Mouse (Mus musculus): Measurements from ENCODE around the gene Sertad1.

Gene Sertad1

GRCm38 (mm10) chr7:27506765-27507370, 20.2 kb downstream of the Sertad1 start:
- no peak for DNase-seq

GRCm38 (mm10) chr7:27507711-27508647, 21.3 kb downstream of the Sertad1 start:
- DNase-seq = peak; percentile 98

- DNase-seq = peak; percentile 79
Measured at GRCm38 (mm10) chr7:27508648-27509005, 21.9 kb downstream of the Sertad1 start.

- DNase-seq = no peak
Measured at GRCm38 (mm10) chr7:27510809-27511208, 24.1 kb downstream of the Sertad1 start.

GRCm38 (mm10) chr7:27514961-27515360, 28.3 kb downstream of the Sertad1 start:
- no peak for DNase-seq

- DNase-seq = no peak
Measured at GRCm38 (mm10) chr7:27518314-27518713, 31.6 kb downstream of the Sertad1 start.

- no peak for DNase-seq
Measured at GRCm38 (mm10) chr7:27520104-27520503, 33.4 kb downstream of the Sertad1 start.

GRCm38 (mm10) chr7:27520599-27520998, 33.9 kb downstream of the Sertad1 start:
- DNase-seq = no peak

- DNase-seq = no peak
Measured at GRCm38 (mm10) chr7:27522967-27523366, 36.3 kb downstream of the Sertad1 start, which contains the start of gene Hipk4. Gene Hipk4 (plus strand): TSS chr7:27523267.

- DNase-seq = no peak
Measured at GRCm38 (mm10) chr7:27523805-27524204, 37.1 kb downstream of the Sertad1 start.

- DNase-seq = peak; percentile 86
Measured at GRCm38 (mm10) chr7:27526039-27526827, 39.5 kb downstream of the Sertad1 start.

- no peak for DNase-seq
Measured at GRCm38 (mm10) chr7:27529070-27529469, 42.4 kb downstream of the Sertad1 start.

- DNase-seq = no peak
Measured at GRCm38 (mm10) chr7:27530937-27531336, 44.2 kb downstream of the Sertad1 start.

GRCm38 (mm10) chr7:27531707-27532106, 45.0 kb downstream of the Sertad1 start:
- no peak for DNase-seq

GRCm38 (mm10) chr7:27532480-27533050, 45.9 kb downstream of the Sertad1 start:
- DNase-seq = no peak

GRCm38 (mm10) chr7:27535386-27535785, 48.7 kb downstream of the Sertad1 start:
- no peak for DNase-seq

GRCm38 (mm10) chr7:27536618-27537017, 49.9 kb downstream of the Sertad1 start:
- no peak for DNase-seq

GRCm38 (mm10) chr7:27537998-27538397, 51.3 kb downstream of the Sertad1 start:
- DNase-seq = no peak

GRCm38 (mm10) chr7:27538797-27539196, 52.1 kb downstream of the Sertad1 start:
- no peak for DNase-seq
